Mouse (Mus musculus): ENCODE results near the gene Nell2. TPM values are rescaled to one million over a fixed set of nuclear protein-coding genes. Genes with fewer than 3 reads are reported as not detected.
"Not testable (repeated sequence)": the region's sequence is repeated elsewhere in the genome, so short reads cannot be mapped to it uniquely, and the experiment has no call there.

Gene Nell2
- polyA plus RNA-seq, 1 experiment = not detected

- 52% methylated on average over 6 of the region's 6 CpGs for WGBS
- Histone ChIP-seq H3K4me1 (ENCODE audit: control insufficient read depth, insufficient read depth, low read length) (peaks cover 8% of the 10 kb centered on the region), H3K27ac (ENCODE audit: insufficient read depth, low read depth, low read length) (no peak overlapping the region), H3K4me3 (ENCODE audit: insufficient read depth, low read depth, low read length) (no peak overlapping the region)
- TF ChIP-seq POLR2A (IDR thresholded peaks at IDR 0.05; ENCODE audit: insufficient read depth, low read depth, low read length) (no peak), CTCF (IDR thresholded peaks at IDR 0.05; ENCODE audit: insufficient read depth, low read depth, low read length) (no peak)
These were observed 6.3 kb upstream of the Nell2 start for GRCm38 (mm10) chr15:95534644-95535043.

DNA sequence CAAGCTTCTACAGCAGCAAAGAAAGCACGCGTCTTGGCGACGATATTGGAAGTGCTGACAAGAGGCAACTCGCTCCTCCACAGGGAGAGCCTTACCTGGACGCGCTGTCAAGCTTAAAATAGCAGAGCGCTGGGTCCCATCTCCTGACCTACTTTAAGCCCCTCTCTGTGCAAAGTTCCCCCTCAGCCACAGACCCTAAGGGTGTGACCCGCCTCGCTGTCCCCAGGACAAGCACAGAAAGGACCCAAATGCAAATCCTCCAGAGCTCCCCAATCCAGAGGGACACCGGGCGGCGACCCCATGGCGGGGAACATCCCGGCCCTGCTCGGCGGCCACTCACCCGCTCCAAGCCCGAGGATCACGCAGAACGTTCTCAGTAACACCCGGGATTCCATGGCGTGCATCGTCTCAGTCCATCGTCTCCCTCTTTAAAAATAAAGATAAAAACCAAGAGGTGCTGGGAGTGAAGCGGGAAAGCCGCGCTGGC lies 855 bp downstream of the Nell2 start:
- H3K27ac ChIP-seq (ENCODE audit: insufficient read depth, low read depth, low read length) = no peak overlapping the region
- TF ChIP-seq POLR2A (IDR thresholded peaks at IDR 0.05; ENCODE audit: insufficient read depth, low read depth, low read length) (no peak), CTCF (IDR thresholded peaks at IDR 0.05; ENCODE audit: insufficient read depth, low read depth, low read length) (no peak)
- WGBS = under 1% methylated on average over 28 of the region's 28 CpGs
- 0 out of 2 replicates have a peak, but pooled peaks cover 6% of the 10 kb centered on the region for H3K4me1 ChIP-seq (ENCODE audit: control insufficient read depth, insufficient read depth, low read length)
- H3K4me3 ChIP-seq (ENCODE audit: insufficient read depth, low read depth, low read length) = peak overlapping the region; percentile 91

GRCm38 (mm10) chr15:95526626-95527411 lies 1.5 kb downstream of the Nell2 start:
- Histone ChIP-seq H3K27ac (ENCODE audit: insufficient read depth, low read depth, low read length) (no peak overlapping the region), H3K4me1 (ENCODE audit: control insufficient read depth, insufficient read depth, low read length) (0 out of 2 replicates have a peak, but pooled peaks cover 6% of the 10 kb centered on the region), H3K4me3 (ENCODE audit: insufficient read depth, low read depth, low read length) (peak overlapping the region; percentile 91)
- TF ChIP-seq CTCF (IDR thresholded peaks at IDR 0.05; ENCODE audit: insufficient read depth, low read depth, low read length) = no peak
- TF ChIP-seq POLR2A (IDR thresholded peaks at IDR 0.05; ENCODE audit: insufficient read depth, low read depth, low read length) = no peak
- under 1% methylated on average over 27 of the region's 27 CpGs for WGBS

GRCm38 (mm10) chr15:95525997-95526396 lies 2.4 kb downstream of the Nell2 start:
- no peak overlapping the region for H3K27ac ChIP-seq (ENCODE audit: insufficient read depth, low read depth, low read length)
- H3K4me3 ChIP-seq (ENCODE audit: insufficient read depth, low read depth, low read length) = no peak overlapping the region
- WGBS = 7% methylated on average over 5 of the region's 5 CpGs
- TF ChIP-seq POLR2A (IDR thresholded peaks at IDR 0.05; ENCODE audit: insufficient read depth, low read depth, low read length) (no peak), CTCF (IDR thresholded peaks at IDR 0.05; ENCODE audit: insufficient read depth, low read depth, low read length) (no peak)
- H3K4me1 ChIP-seq (ENCODE audit: control insufficient read depth, insufficient read depth, low read length) = 0 out of 2 replicates have a peak, but pooled peaks cover 6% of the 10 kb centered on the region

- WGBS = 57% methylated on average over 3 of the region's 3 CpGs
- no peak overlapping the region for H3K4me3 ChIP-seq (ENCODE audit: insufficient read depth, low read depth, low read length)
- no peak for TF ChIP-seq CTCF (IDR thresholded peaks at IDR 0.05; ENCODE audit: insufficient read depth, low read depth, low read length)
- no peak for TF ChIP-seq POLR2A (IDR thresholded peaks at IDR 0.05; ENCODE audit: insufficient read depth, low read depth, low read length)
- H3K27ac ChIP-seq (ENCODE audit: insufficient read depth, low read depth, low read length) = no peak overlapping the region
- H3K4me1 ChIP-seq (ENCODE audit: control insufficient read depth, insufficient read depth, low read length) = 0 out of 2 replicates have a peak, but pooled peaks cover 2% of the 10 kb centered on the region
These were observed 10.2 kb downstream of the Nell2 start for GRCm38 (mm10) chr15:95518204-95518603.

DNA sequence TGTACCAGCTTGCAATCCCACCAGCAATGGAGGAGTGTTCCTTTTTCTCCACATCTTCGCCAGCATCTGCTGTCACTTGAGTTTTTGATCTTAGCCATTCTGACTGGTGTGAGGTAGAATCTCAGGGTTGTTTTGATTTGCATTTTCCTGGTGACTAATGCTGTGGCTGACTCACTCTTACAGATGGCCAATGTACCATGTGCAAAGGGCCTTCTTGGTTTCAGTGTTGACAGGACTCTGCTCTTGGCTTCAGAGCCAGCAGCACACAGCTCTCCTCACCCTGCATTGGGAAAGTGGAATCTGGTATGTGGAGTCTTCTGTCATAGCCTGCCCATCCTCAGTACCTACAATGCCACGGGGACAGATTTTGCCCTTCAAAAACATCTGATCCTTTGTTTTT lies 15.1 kb downstream of the Nell2 start:
- H3K4me3 ChIP-seq (ENCODE audit: insufficient read depth, low read depth, low read length); H3K27ac ChIP-seq (ENCODE audit: insufficient read depth, low read depth, low read length); H3K4me1 ChIP-seq (ENCODE audit: control insufficient read depth, insufficient read depth, low read length): not testable (repeated sequence)
- WGBS = 77% methylated on average over 2 of the region's 2 CpGs

- Histone ChIP-seq H3K4me3 (ENCODE audit: insufficient read depth, low read depth, low read length) (no peak overlapping the region), H3K4me1 (ENCODE audit: control insufficient read depth, insufficient read depth, low read length) (no peaks in the 10 kb centered on the region), H3K27ac (ENCODE audit: insufficient read depth, low read depth, low read length) (no peak overlapping the region)
- TF ChIP-seq CTCF (IDR thresholded peaks at IDR 0.05; ENCODE audit: insufficient read depth, low read depth, low read length) = no peak
- TF ChIP-seq POLR2A (IDR thresholded peaks at IDR 0.05; ENCODE audit: insufficient read depth, low read depth, low read length) = no peak
- 89% methylated on average over 4 of the region's 4 CpGs for WGBS
These were observed 32.7 kb downstream of the Nell2 start for GRCm38 (mm10) chr15:95495666-95496065.

DNA sequence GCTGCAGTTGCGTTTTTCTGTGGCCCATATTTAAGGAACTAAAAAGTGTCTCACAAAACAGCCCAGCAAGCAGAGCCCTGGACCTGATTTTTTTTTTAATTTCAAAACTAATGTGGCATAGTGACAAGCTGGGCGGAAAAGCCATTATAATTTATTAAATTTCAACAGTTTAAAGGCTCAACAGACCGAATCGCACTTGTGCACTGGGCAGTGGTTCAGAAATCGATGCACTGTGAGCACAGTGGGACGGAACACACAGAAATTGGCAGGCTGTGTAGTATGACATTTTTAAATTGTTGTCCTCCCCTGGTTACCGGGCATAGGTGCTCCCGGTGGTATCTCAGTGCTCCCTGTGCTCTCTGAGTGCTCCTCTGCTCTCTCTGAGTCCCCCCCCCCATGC lies 33.2 kb downstream of the Nell2 start:
- H3K27ac ChIP-seq (ENCODE audit: insufficient read depth, low read depth, low read length) = no peak overlapping the region
- H3K4me3 ChIP-seq (ENCODE audit: insufficient read depth, low read depth, low read length) = no peak overlapping the region
- TF ChIP-seq POLR2A (IDR thresholded peaks at IDR 0.05; ENCODE audit: insufficient read depth, low read depth, low read length) = no peak
- WGBS = 69% methylated on average over 8 of the region's 8 CpGs
- H3K4me1 ChIP-seq (ENCODE audit: control insufficient read depth, insufficient read depth, low read length) = no peaks in the 10 kb centered on the region

- Histone ChIP-seq H3K4me1 (ENCODE audit: control insufficient read depth, insufficient read depth, low read length) (no peaks in the 10 kb centered on the region), H3K27ac (ENCODE audit: insufficient read depth, low read depth, low read length) (no peak overlapping the region), H3K4me3 (ENCODE audit: insufficient read depth, low read depth, low read length) (no peak overlapping the region)
- WGBS = 72% methylated on average over 5 of the region's 5 CpGs
- no peak for TF ChIP-seq POLR2A (IDR thresholded peaks at IDR 0.05; ENCODE audit: insufficient read depth, low read depth, low read length)
- no peak for TF ChIP-seq CTCF (IDR thresholded peaks at IDR 0.05; ENCODE audit: insufficient read depth, low read depth, low read length)
These were observed 36.2 kb downstream of the Nell2 start for GRCm38 (mm10) chr15:95492201-95492600.

Data from olfactory bulb, adult 2 months (tissue).